Mouse (Mus musculus) kidney, embryonic 14.5 days (tissue): Measurements from ENCODE around the gene Cyp4a12a. TPM values are rescaled to one million over a fixed set of nuclear protein-coding genes. Genes with fewer than 3 reads are reported as not detected.
"Not testable (repeated sequence)": the region's sequence is repeated elsewhere in the genome, so short reads cannot be mapped to it uniquely, and the experiment has no call there.

Experiments
- ATAC-seq: fragments of 200-750 bp; cut with Nextera tagmentation; 2 replicates; pipeline ENCODE4 v1.8.0; 2017; ENCODE audit warnings: moderate number of reproducible peaks, mild to moderate bottlenecking, moderate TSS enrichment, moderate library complexity; ENCODE audit not compliant: low FRiP score, low TSS enrichment
- H3K27ac ChIP-seq: fragments of 300-500 bp; sonication (generic); 2 replicates; pipeline ENCODE4 v1.5.1; 2014; ENCODE audit warnings: low read depth, mild to moderate bottlenecking, low read length, moderate library complexity, mixed read lengths
- H3K27me3 ChIP-seq: fragments of 300-500 bp; sonication (generic); 2 replicates; pipeline ENCODE4 v1.6.1; 2014; ENCODE audit warnings: mild to moderate bottlenecking, low read length; ENCODE audit not compliant: control insufficient read depth, insufficient read depth
- H3K36me3 ChIP-seq: fragments of 300-500 bp; sonication (generic); 2 replicates; pipeline ENCODE4 v1.6.1; 2014; ENCODE audit warnings: low read length, mixed read lengths; ENCODE audit not compliant: control insufficient read depth, insufficient read depth
- H3K4me1 ChIP-seq: fragments of 300-500 bp; sonication (generic); 2 replicates; pipeline ENCODE4 v1.6.1; 2014; ENCODE audit warnings: low read length, mixed read lengths; ENCODE audit not compliant: control insufficient read depth, insufficient read depth
- H3K4me2 ChIP-seq: fragments of 300-500 bp; sonication (generic); replicated peaks from 2 replicates; pipeline ENCODE4 v1.6.1; 2014; ENCODE audit warnings: low read depth, mild to moderate bottlenecking, low read length
- H3K4me3 ChIP-seq: fragments of 300-500 bp; sonication (generic); 2 replicates; pipeline ENCODE4 v1.5.1; 2014; ENCODE audit warnings: mild to moderate bottlenecking, low read length
- H3K9ac ChIP-seq: fragments of 300-500 bp; sonication (generic); 2 replicates; pipeline ENCODE4 v1.6.1; 2014; ENCODE audit warnings: low read depth, mild to moderate bottlenecking, low read length, moderate library complexity
- H3K9me3 ChIP-seq: fragments of 300-500 bp; sonication (generic); 2 replicates; pipeline ENCODE4 v1.6.1; 2016; ENCODE audit warnings: low read length; ENCODE audit not compliant: control insufficient read depth
- WGBS: fragments of 180-500 bp; shearing (Covaris S2); extraction: QIAGEN DNeasy Blood & Tissue Kit; methylation state at CpG from one replicate; pipeline ENCODE4 v1.1.7; 2014; 5-methylcytosine and 5-hydroxymethylcytosine counted together
- polyA plus RNA-seq: library from polyadenylated mRNA; unstranded; fragments of >200 nt; fragmentation: Nextera tagmentation; extraction: Ambion mirVana; gene quantifications from 2 replicates; pipeline ENCODE4 v1.2.1, GENCODE M21; 2014

Cyp4a12a gene
- not detected in 2 replicates for polyA plus RNA-seq

DNA sequence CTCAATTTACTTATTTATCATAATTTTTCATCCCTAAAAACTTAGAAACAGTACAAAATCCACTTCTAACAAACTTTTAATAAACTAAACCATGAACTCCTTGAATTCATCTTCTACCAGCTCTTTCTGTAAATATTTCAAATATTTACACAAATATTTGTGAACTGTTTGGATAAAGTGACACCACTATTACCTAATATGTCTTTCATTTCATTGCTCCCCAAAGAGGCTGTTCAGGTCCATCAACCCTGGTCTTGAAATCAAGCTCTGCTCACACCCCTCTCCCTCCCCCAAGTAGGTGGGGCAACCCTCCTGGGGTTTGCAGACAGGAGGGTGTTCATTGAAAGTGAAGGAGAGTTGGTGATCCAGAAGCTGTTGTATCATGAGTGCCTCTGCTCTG lies at the start of gene Cyp4a12a:
Gene Cyp4a12a (plus strand): TSS at position 301 of the 400 bp plus-strand sequence.
- H3K4me1 ChIP-seq, H3K9ac ChIP-seq, H3K27ac ChIP-seq, H3K27me3 ChIP-seq, H3K9me3 ChIP-seq, H3K4me3 ChIP-seq, H3K36me3 ChIP-seq, H3K4me2 ChIP-seq, ATAC-seq: not testable (repeated sequence)

DNA sequence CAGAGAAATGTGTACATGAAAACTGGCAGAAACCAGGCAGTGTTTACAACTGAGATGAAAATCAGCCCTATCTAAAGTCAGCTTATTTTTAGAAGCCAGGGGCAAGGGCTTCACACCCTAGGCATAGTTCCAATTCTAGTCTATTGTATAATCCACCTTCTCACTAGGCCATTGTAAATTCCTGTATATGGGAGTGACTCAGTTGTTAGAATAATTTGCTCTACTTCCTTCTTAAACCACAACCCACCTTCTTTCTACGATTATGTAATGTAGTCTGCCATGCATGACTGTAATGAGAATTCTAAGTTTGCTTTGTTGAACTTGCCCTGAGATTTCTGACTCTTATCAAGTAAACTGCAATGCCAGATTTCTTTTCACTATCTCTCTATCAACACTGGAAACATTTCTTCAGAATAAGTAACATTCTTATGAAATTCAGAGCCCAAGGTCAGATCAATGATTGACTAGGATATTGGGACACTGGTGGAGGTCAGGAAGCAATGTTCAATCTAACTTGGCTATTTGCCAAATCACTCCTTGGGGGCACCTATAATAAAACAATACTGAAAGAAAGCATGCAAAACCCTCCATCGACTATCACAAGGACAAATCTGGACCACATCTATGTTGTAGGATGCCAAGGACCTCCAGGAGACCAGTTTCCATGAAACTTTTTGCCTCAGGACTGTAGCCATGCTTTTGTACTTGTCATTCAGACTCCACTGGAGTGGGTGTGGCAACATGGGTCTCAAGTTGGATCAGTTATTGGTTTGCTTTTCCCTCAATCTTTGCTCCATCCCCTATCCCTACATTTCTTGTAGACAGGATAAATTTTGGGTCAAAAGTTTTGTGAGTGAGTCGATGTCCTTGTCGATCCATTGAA lies 33.9 kb upstream of the Cyp4a12a start:
- 81% methylated on average over 3 of the region's 4 CpGs for WGBS
- not testable (repeated sequence) for H3K4me1 ChIP-seq, H3K4me3 ChIP-seq, H3K27me3 ChIP-seq, H3K9me3 ChIP-seq, H3K4me2 ChIP-seq, H3K36me3 ChIP-seq, H3K27ac ChIP-seq, ATAC-seq, H3K9ac ChIP-seq

DNA sequence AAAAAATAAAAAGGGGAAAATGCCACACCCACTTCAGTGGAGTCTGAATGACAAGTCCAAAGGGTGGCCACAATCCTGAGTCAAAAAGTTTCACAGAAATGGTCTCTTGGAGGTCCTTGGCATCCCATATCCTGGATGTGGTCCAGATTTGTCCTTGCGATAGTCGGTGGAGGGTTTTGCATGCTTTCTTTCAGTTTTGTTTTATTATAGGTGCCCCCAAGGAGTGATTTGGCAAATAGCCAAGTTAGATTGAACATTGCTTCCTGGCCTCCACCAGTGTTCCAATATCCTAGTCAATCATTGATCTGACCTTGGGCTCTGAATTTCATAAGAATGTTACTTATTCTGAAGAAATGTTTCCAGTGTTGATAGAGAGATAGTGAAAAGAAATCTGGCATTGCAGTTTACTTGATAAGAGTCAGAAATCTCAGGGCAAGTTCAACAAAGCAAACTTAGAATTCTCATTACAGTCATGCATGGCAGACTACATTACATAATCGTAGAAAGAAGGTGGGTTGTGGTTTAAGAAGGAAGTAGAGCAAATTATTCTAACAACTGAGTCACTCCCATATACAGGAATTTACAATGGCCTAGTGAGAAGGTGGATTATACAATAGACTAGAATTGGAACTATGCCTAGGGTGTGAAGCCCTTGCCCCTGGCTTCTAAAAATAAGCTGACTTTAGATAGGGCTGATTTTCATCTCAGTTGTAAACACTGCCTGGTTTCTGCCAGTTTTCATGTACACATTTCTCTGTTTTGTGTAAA lies 20.4 kb upstream of the Cyp4a12a start:
- ATAC-seq, result not testable (repeated sequence)
- WGBS, result 79% methylated on average over 2 of the region's 3 CpGs

DNA sequence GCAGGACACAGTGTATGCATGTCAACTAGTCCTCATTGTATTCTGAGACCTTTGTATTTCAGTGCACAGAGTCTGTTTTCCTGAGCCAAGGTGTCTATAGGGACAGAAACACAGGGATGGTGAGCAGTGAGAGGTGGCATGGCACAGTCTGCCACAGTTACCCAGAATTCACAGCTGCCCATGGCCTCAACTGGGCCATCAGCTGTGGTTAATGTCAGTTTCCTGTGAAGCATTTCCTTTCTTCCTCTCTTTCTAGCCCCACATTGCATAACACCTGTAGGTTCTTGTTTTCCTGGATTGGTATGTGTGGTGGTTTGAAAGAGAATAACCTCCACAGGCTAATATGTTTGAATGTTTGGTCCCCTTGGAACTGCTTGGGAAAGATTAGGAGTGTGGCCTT lies 18.5 kb upstream of the Cyp4a12a start:
- Histone ChIP-seq H3K27ac (no peak overlapping the region), H3K4me1 (no peaks in the 10 kb centered on the region), H3K9ac (no peak overlapping the region), H3K36me3 (no peaks in the 10 kb centered on the region), H3K4me2 (peak overlapping the region; percentile 47), H3K9me3 (no peaks in the 10 kb centered on the region), H3K27me3 (no peaks in the 10 kb centered on the region), H3K4me3 (no peak overlapping the region)
- no peak for ATAC-seq

More for the DNA sequence above, 20.4 kb upstream of the Cyp4a12a start:
- not testable (repeated sequence) for H3K27me3 ChIP-seq, H3K9me3 ChIP-seq, H3K27ac ChIP-seq, H3K9ac ChIP-seq, H3K4me3 ChIP-seq, H3K4me1 ChIP-seq, H3K36me3 ChIP-seq, H3K4me2 ChIP-seq

DNA sequence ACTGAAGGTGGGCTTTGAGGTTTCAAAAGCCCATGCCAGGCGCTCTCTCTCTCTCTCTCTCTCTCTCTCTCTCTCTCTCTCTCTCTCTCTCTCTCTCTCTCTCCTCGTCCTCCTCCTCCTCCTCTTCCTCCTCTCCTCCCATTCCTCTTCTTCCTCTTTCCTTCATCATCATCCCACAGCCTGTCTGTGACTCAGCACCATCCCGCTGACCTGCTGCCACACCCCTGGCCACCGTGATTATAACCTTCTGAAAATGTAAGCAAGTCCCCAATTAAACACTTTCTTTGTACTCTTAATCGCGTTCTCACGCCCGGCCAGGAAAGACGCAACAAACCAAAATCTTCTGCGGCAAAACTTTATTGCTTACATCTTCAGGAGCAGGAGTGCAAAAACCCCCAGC lies 18.1 kb upstream of the Cyp4a12a start:
- H3K9me3 ChIP-seq, H3K27ac ChIP-seq, H3K27me3 ChIP-seq, H3K9ac ChIP-seq, H3K4me1 ChIP-seq, H3K36me3 ChIP-seq, ATAC-seq: not testable (repeated sequence)
- peak overlapping the region; percentile 47 for H3K4me2 ChIP-seq
- peak overlapping the region; percentile 34 for H3K4me3 ChIP-seq
- 23% methylated on average over 10 of the region's 10 CpGs for WGBS

DNA sequence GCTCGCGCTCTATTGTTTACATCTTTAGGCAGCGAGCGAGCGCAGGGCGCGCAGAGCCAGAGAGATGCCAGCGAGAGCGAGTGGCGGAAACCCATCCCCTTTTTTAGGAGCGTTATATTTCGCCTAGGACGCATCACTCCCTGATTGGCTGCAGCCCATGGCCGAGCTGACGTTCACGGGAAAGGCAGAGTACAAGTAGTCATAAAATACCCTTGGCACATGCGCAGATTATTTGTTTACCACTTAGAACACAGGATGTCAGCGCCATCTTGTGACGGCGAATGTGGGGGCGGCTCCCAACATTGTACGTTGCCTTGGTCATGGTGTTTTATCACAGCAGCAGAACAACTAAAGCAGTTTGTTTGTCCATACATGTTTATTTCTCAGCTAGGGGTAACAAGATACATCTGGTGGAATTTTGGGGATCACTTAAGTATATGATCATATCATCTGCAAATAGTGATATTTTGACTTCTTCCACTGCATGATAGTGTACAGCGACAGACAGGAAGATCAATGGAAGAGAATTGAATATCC lies 17.5 kb upstream of the Cyp4a12a start:
- not testable (repeated sequence) for H3K27me3 ChIP-seq, H3K27ac ChIP-seq, H3K36me3 ChIP-seq, H3K9ac ChIP-seq, H3K4me1 ChIP-seq, H3K9me3 ChIP-seq
- peak; percentile 64 for ATAC-seq
- 8% methylated on average over 19 of the region's 23 CpGs for WGBS
- H3K4me2 ChIP-seq, result peak overlapping the region; percentile 47
- peak overlapping the region; percentile 34 for H3K4me3 ChIP-seq

DNA sequence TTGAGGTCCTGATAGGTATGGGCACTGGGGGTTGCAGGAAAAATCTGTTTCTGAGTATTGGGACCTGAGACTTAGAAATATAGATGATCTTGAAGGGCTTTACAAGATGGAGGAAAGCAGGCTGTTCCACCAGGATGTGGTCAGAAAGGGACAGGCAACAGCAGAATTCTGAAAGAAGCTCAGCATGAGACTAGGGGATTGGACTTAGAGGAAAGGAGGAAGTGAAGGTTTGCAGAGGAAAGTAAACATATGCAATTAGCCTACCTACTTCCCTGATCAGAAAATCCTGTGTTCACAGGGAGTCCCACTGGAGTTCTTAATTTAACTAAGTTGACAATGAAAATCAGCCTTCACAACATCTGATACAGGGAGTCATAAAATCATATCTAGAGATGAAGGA lies 26.9 kb downstream of the Cyp4a12a start:
- H3K9ac ChIP-seq, H3K9me3 ChIP-seq, H3K36me3 ChIP-seq, H3K4me3 ChIP-seq, ATAC-seq, H3K4me1 ChIP-seq, H3K27ac ChIP-seq, H3K27me3 ChIP-seq, H3K4me2 ChIP-seq: not testable (repeated sequence)

DNA sequence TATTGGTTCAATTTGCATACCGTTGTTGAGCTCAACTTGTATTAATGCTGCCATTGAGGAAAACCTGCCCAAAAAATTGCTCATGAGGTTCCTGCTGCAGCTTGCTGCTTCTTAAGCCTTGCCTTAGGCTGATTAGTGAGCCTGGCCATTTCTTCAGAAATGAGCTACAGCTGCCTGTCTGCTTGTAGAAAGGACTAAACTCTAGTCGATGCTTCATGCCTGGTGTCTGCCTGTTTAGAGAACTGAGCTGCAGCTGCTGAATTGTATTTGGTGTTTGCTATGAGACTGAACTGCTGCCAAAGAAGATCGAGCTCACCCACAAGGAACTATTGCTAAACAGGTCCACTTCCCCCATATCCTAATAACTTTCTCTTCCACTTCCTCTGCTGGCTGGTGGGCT lies 66.8 kb downstream of the Cyp4a12a start:
- ATAC-seq, H3K4me3 ChIP-seq, H3K27ac ChIP-seq, H3K4me1 ChIP-seq, H3K9ac ChIP-seq, H3K9me3 ChIP-seq, H3K36me3 ChIP-seq, H3K27me3 ChIP-seq, H3K4me2 ChIP-seq: not testable (repeated sequence)
- WGBS, result 84% methylated on average over 3 of the region's 3 CpGs

DNA sequence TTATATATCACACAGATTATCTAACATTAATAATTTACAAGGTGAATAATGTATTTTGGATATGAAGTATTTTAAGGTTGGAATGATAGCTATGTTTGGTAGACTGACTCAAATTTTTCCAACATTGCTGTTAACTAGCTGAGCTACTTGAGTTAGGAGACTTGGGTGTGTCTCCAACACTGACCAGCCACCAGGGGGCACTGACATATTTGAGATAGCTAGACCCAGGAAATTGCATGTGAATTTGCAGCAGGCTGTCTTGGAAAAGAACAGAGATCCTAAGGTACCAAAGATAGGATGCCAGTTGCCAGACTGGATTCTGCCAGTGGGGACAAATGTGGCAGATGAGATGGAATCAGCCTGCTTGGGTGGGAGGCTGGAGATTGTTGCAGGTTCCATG lies 69.2 kb downstream of the Cyp4a12a start:
- H3K27me3 ChIP-seq, H3K27ac ChIP-seq, H3K4me3 ChIP-seq, H3K4me1 ChIP-seq, H3K9ac ChIP-seq, ATAC-seq, H3K4me2 ChIP-seq, H3K36me3 ChIP-seq, H3K9me3 ChIP-seq: not testable (repeated sequence)
